Mouse (Mus musculus) urinary bladder, postnatal 4 days (tissue): Measurements from ENCODE around the gene Arhgap21.

Experiments used
- DNase-seq, 2 experiments: peaks; one replicate each; pipeline ENCODE4 v3.0.0; 2021 to 2022; ENCODE audit warnings: low spot score in 2 of 2

The Arhgap21 gene

GRCm38 (mm10) chr2:20968441-20969200 is at the start of gene Arhgap21:
TSS of gene Arhgap21 (minus strand) at chr2:20968881.
- peak; percentile 78 to 80 for DNase-seq

DNA sequence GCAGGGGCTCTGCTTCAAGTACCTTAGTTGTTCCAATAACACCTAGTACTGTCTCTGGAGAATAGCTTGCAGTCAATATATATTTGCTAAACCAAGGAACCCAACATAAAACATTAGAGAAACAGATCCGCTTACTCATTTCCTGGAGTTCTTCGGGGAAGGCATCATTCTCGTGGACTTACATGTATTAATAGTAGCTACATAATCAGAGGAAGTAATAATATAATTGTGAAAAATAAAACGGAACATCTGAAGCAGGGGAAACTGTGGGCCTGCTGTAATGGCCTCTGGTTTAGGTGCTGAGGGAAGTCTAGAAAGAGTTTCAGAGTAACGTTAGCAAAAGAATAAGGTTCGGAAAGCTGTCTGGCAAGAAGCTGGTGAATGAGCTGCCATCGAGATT is 47.9 kb upstream of the Arhgap21 start:
- no peak for DNase-seq

DNA sequence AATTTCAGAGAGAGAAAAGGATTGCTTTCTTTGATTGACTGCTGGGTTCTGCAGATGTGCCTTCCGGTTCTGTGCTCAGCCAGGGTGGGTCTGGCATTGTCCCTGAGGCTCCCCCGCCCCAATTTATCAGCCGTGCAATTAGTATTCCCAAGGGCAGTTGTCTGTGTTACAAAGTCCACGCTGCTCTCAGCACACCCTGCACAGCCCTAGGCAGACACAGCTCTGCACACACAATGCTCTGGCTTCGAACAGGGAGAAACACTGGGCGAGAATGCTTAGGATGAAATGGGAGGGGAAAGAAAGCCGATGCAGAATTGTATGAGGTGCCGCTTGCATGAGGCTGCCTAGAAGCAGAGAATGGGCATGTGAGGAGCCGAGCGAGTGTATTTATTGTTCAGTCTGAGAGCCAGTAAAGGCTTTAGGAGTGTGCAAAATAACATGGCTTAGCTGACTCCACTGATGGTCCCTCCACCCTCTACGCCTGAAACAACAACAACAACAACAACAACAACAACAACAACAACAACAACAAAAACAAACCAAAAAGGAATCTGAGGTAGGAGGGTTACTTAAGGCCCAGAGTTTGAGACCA is 42.2 kb upstream of the Arhgap21 start:
- no peak for DNase-seq

DNA sequence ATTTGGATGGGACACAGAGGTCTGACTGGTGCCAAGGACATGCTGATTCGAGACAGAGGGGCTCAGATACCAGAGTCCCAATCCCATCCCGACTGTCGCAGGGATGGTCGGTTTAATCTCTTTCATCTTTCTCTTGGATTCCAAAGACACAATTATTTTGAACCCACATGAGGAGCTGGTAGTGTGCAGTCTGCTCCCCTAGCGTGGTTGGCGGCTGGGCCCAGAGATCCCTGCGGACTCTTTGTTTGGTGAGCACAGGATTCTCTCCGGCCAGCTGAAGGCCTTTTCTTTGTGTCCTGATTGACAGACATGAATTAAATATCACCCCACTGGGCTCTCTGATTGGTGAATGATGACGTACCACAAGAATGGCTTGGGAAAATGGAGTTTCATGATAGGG is 41.5 kb upstream of the Arhgap21 start:
- DNase-seq, result no peak

- DNase-seq, result no peak
Observed at GRCm38 (mm10) chr2:21009258-21010140, 40.8 kb upstream of the Arhgap21 start.

GRCm38 (mm10) chr2:21002538-21002937 is 33.9 kb upstream of the Arhgap21 start:
- DNase-seq, result no peak

DNA sequence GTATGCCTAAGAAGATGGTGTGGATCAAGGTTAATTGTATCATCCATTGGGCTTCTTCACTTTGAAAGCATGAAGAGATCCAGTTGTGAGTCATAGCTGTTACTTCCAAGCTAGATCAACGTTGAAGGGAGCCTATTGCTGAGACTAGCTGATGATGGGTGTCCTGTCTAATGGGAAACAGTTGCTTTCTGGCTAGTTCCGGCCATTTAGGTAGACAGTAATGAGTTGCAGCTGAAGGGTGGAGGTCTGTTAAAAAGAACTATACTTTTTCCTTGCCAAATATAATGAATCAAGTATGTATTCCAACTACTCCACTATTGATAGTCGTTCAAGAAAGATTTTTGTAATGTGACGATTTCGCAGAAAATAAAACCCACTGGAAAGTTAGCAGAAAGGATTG is 32.5 kb upstream of the Arhgap21 start:
- no peak for DNase-seq

- DNase-seq, result no peak
Observed at GRCm38 (mm10) chr2:20995547-20995946, 26.9 kb upstream of the Arhgap21 start.

DNA sequence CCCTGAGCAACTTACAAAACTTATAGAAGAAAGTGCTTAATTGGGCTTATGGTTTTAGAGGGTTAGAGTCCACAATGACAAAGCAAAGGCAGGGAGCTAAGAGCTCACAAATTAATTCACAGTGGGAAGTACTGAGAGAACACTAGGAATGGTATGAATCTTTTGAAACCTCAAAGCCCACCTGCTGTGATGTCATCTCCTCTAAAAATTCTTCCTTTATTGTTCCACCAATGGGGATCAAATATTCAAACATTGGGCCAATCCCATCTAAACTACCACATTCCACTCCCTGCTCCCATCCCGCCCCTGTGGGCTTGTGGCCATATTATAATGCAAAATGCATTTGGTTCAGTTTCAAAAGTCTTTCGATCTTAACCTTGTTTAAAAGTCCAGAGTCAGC is 22.8 kb upstream of the Arhgap21 start:
- DNase-seq, result no peak

DNA sequence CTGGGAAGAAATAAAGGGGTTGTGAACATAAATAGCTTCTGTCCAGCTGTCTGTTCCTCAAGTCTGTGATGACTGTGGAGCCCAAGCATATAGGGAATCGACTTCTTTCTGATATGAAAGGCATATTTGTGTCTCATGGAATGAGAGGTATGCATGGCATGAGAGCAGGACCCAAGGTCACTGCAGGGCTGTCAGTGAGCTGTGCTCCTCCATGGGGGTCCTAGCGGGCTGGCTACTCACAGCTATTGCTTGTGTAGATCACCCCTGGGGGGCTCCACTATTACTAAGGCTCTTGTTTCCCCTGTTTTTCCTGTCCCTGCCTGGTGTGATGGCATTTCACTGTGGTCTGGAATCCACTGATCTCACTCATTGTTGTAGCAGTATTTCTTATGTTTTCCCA is 22.2 kb upstream of the Arhgap21 start:
- DNase-seq, result no peak

- DNase-seq, result no peak
Observed at GRCm38 (mm10) chr2:20990056-20990455, 21.4 kb upstream of the Arhgap21 start.

DNA sequence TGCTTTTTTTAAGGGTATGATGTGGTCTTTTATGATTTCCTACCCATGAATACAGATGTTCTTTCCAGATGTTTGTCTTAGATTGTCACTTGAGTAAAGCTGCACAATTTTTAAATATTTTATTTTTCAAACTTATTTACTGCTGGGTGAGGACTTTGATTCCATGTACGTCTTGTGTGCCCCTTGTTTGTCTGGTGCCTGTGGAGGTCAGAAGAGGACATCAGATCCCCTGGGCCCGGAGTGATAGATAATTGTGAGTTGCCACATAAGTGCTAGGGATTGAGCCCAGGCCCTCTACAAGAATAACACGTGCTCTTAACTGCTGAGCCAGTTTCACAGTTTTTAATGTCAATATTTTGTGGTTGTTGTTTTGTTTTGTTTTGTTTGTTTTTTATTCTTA is 19.1 kb upstream of the Arhgap21 start:
- no peak for DNase-seq

DNA sequence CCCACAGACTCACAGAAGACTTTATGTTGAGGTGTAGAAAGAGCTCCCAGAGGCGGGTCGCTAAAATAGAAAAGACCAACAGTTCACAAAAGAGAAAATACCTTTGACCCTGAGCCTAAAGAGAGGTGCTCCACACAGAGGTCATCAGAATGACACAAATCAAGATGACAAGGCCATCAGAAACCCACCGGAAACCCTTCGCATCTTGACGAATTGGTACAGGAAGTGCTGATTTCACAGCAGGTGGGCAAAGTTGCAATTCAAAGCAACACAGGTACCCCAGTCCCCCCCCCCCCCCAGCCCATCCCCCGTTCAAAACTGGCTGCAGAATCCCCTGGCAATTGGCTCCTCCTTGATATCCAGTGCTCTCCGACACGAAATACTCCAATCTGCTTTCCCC is 10.0 kb upstream of the Arhgap21 start:
- no peak for DNase-seq

DNA sequence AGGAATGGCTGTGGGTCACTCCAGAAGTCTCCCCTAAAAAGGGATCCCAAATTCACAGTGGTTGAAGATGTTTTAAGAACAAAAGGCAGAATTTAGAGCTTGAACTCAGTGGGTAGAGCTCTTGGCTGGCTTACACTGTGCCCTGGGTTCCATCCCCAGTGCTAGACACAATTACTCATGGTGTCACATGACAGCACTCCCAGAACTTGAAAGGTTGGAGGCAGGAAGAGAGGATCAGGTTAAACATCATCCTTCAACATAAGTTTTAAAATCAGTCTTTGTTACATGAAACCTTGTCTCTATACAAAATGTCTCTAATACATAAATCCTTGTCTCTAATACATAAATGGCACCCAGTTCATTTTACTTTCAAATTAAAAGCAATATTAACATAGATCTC is 8.4 kb upstream of the Arhgap21 start:
- DNase-seq, result no peak

GRCm38 (mm10) chr2:20973513-20973912 is 4.8 kb upstream of the Arhgap21 start:
- no peak for DNase-seq

- no peak for DNase-seq
Observed at GRCm38 (mm10) chr2:20972180-20972579, 3.5 kb upstream of the Arhgap21 start.

GRCm38 (mm10) chr2:20971628-20972027 is 2.9 kb upstream of the Arhgap21 start:
- no peak for DNase-seq

DNA sequence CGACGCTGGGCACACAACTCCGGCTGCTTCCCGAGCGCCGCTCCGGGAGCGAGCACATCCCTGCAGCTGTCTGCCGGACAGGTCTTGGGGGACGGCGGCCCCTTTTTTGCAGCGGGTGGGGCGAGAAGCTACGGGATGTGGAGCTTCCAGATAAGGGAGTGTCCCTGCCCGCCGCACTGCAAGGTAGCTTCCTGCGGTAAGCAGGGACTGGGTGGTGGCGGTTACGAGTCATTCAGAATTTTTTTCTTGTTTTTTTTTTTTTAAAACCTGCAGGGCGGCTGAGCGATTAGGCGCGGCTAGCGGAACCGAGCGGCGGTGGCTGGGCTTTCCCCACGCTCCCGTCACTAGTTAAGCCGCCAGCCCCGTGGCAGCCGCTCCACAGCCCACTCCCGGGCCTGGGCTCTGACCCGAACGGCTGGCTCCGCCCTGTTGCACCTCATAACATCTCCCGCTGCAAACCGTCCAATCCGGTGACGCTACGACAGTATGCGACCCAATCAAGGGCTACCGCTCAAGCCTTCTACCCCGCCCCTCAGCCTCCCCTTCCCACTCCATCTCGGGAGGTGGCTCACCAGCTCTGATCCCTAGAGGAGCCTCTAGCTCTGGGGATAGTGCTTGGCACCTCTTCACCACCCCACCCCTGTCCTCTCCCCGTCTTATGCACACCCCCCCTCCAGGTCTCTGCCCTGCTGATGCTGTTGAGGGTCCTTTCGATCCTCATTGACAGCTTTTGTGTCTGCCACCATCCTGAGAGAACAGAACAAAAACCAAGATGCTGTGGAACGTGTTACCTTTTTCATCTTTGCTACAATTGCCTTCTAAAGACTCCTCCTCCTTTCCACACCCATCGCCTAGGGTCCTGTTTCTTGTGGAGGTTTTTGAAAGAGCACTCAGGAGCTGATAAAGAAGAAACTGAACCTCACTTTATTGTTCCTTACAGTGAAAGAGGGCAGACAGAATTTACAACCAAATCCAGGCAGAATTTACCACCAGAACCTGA is 820 bp upstream of the Arhgap21 start:
- peak; percentile 90 to 91 for DNase-seq

- peak in 1 of 2 experiments; percentile 26 for DNase-seq
Observed at GRCm38 (mm10) chr2:20967646-20968351, 882 bp downstream of the Arhgap21 start.

- DNase-seq, result peak in 1 of 2 experiments; percentile 23
Observed at GRCm38 (mm10) chr2:20967101-20967645, 1.5 kb downstream of the Arhgap21 start.
